Mouse (Mus musculus): ENCODE data around the gene G6pc. TPM values are rescaled to one million over a fixed set of nuclear protein-coding genes. Genes with fewer than 3 reads are reported as not detected.

Gene G6pc
- polyA plus RNA-seq, 1 experiment from 2014 or later = not detected

Small RNA genes within 50 kb of the gene (microRNA-seq; reads per million reads assigned to microRNA genes)
- gene Gm25593 = not detected
- not detected for gene Mir6929

Other genes with a start within 250 kb of the G6pc start
- gene Retreg3, start 247.7 kb upstream of the G6pc start, polyA plus RNA-seq (2014; fragmentation: Nextera tagmentation; extraction: Ambion mirVana) = 14.3 and 14.4 TPM in 2 replicates
- gene Tubg1, start 247.6 kb upstream of the G6pc start, polyA plus RNA-seq (2014; fragmentation: Nextera tagmentation; extraction: Ambion mirVana) = 111 and 116 TPM in 2 replicates
- gene Tubg2, start 211.7 kb upstream of the G6pc start, polyA plus RNA-seq (2014; fragmentation: Nextera tagmentation; extraction: Ambion mirVana) = 6.2 and 6.9 TPM in 2 replicates
- gene Cntnap1, start 197.0 kb upstream of the G6pc start, polyA plus RNA-seq (2014; fragmentation: Nextera tagmentation; extraction: Ambion mirVana) = 0.94 and 1.0 TPM in 2 replicates
- 9.2 and 11.8 TPM in 2 replicates for gene Plekhh3, start 196.2 kb upstream of the G6pc start, polyA plus RNA-seq (2014; fragmentation: Nextera tagmentation; extraction: Ambion mirVana)
- 0.14 and 0.44 TPM in 2 replicates for gene Ccr10, start 192.1 kb upstream of the G6pc start, polyA plus RNA-seq (2014; fragmentation: Nextera tagmentation; extraction: Ambion mirVana)
- gene Ezh1, start 141.1 kb upstream of the G6pc start, polyA plus RNA-seq (2014; fragmentation: Nextera tagmentation; extraction: Ambion mirVana) = 11.2 and 12.4 TPM in 2 replicates
- gene Ramp2, start 121.5 kb upstream of the G6pc start, polyA plus RNA-seq (2014; fragmentation: Nextera tagmentation; extraction: Ambion mirVana) = 72.6 and 73.3 TPM in 2 replicates
- 124 and 126 TPM in 2 replicates for gene Vps25, start 113.9 kb upstream of the G6pc start, polyA plus RNA-seq (2014; fragmentation: Nextera tagmentation; extraction: Ambion mirVana)
- 6.4 and 7.6 TPM in 2 replicates for gene Wnk4, start 107.0 kb upstream of the G6pc start, polyA plus RNA-seq (2014; fragmentation: Nextera tagmentation; extraction: Ambion mirVana)
- 1.6 and 2.5 TPM in 2 replicates for gene Cntd1, start 88.5 kb upstream of the G6pc start, polyA plus RNA-seq (2014; fragmentation: Nextera tagmentation; extraction: Ambion mirVana)
- 190 and 196 TPM in 2 replicates for gene Coa3, start 88.4 kb upstream of the G6pc start, polyA plus RNA-seq (2014; fragmentation: Nextera tagmentation; extraction: Ambion mirVana)
- gene Becn1, start 65.3 kb upstream of the G6pc start, polyA plus RNA-seq (2014; fragmentation: Nextera tagmentation; extraction: Ambion mirVana) = 174 and 177 TPM in 2 replicates
- gene Psme3, start 51.3 kb upstream of the G6pc start, polyA plus RNA-seq (2014; fragmentation: Nextera tagmentation; extraction: Ambion mirVana) = 154 and 157 TPM in 2 replicates
- 1.4 and 1.8 TPM in 2 replicates for gene Aoc2, start 42.5 kb upstream of the G6pc start, polyA plus RNA-seq (2014; fragmentation: Nextera tagmentation; extraction: Ambion mirVana)
- not detected in 2 replicates for gene Aoc3, start 37.0 kb upstream of the G6pc start, polyA plus RNA-seq (2014; fragmentation: Nextera tagmentation; extraction: Ambion mirVana)
- 87.8 and 92.8 TPM in 2 replicates for gene Aarsd1, start 50.1 kb downstream of the G6pc start, polyA plus RNA-seq (2014; fragmentation: Nextera tagmentation; extraction: Ambion mirVana)
- 9.9 and 12.5 TPM in 2 replicates for gene Gm27029, start 57.2 kb downstream of the G6pc start, polyA plus RNA-seq (2014; fragmentation: Nextera tagmentation; extraction: Ambion mirVana)
- gene Rundc1, start 57.5 kb downstream of the G6pc start, polyA plus RNA-seq (2014; fragmentation: Nextera tagmentation; extraction: Ambion mirVana) = 18.0 and 18.6 TPM in 2 replicates
- gene Ptges3l, start 57.8 kb downstream of the G6pc start, polyA plus RNA-seq (2014; fragmentation: Nextera tagmentation; extraction: Ambion mirVana) = 6.9 and 7.1 TPM in 2 replicates
- 389 and 414 TPM in 2 replicates for gene Rpl27, start 74.7 kb downstream of the G6pc start, polyA plus RNA-seq (2014; fragmentation: Nextera tagmentation; extraction: Ambion mirVana)
- gene Ifi35, start 80.8 kb downstream of the G6pc start, polyA plus RNA-seq (2014; fragmentation: Nextera tagmentation; extraction: Ambion mirVana) = 2.4 and 3.1 TPM in 2 replicates
- 43.9 and 49.0 TPM in 2 replicates for gene Rnd2, start 97.4 kb downstream of the G6pc start, polyA plus RNA-seq (2014; fragmentation: Nextera tagmentation; extraction: Ambion mirVana)
- 52.3 and 55.8 TPM in 2 replicates for gene Vat1, start 98.7 kb downstream of the G6pc start, polyA plus RNA-seq (2014; fragmentation: Nextera tagmentation; extraction: Ambion mirVana)
- gene Brca1, start 184.4 kb downstream of the G6pc start, polyA plus RNA-seq (2014; fragmentation: Nextera tagmentation; extraction: Ambion mirVana) = 20.3 and 20.4 TPM in 2 replicates
- 89.0 and 99.1 TPM in 2 replicates for gene Nbr1, start 184.6 kb downstream of the G6pc start, polyA plus RNA-seq (2014; fragmentation: Nextera tagmentation; extraction: Ambion mirVana)
- gene Tmem106a, start 214.7 kb downstream of the G6pc start, polyA plus RNA-seq (2014; fragmentation: Nextera tagmentation; extraction: Ambion mirVana) = 1.6 and 2.5 TPM in 2 replicates
- gene Gm11634, start 231.7 kb downstream of the G6pc start, polyA plus RNA-seq (2014; fragmentation: Nextera tagmentation; extraction: Ambion mirVana) = not detected in 2 replicates